8 mouse cellular contexts compared by ENCODE assay signal in genomic region chr19:46707296-46708151, GRCm38 (mm10). TPM values are rescaled to one million over a fixed set of nuclear protein-coding genes. Genes with fewer than 3 reads are reported as not detected.
DNase-seq lines count a peak whose midpoint lies in the region; ATAC-seq lines count a peak whose summit lies in the region.

Gene As3mt (plus strand): TSS chr19:46707458.

- H3K27me3 ChIP-seq in embryonic facial prominence, embryonic 11.5 days (ENCODE audit: control insufficient read depth, insufficient read depth, low read length): no peaks in the 10 kb centered on the region
- no peaks in the 10 kb centered on the region for H3K27me3 ChIP-seq in limb, embryonic 15.5 days
- H3K27me3 ChIP-seq in midbrain, embryonic 15.5 days (replicated peaks): no peaks in the 10 kb centered on the region
- no peaks in the 10 kb centered on the region for H3K27me3 ChIP-seq in splenic B cell, adult 2 months (ENCODE audit: control insufficient read depth, insufficient read depth, low read length, poor library complexity, severe bottlenecking)

- peak; percentile 52 for DNase-seq in right cerebral cortex, adult 18-20 months
- no peak for DNase-seq in right cerebral cortex, adult 2 months (ENCODE audit: low spot score in 2 of 2)
- DNase-seq in embryonic facial prominence, embryonic 11.5 days (ENCODE audit: low spot score): peak; percentile 71
- peak; percentile 77 to 79 for DNase-seq in heart, adult 9 months (ENCODE audit: low spot score in 2 of 2)
- DNase-seq in kidney, adult 8-10 months: peak; percentile 85 to 87
- peak; percentile 30 for DNase-seq in splenic B cell, adult 2 months (ENCODE audit: low read depth, low spot score)

- peak within 1 kb of the TSS; percentile 47 for H3K4me3 ChIP-seq in embryonic facial prominence, embryonic 11.5 days (ENCODE audit: low read depth, low read length)
- peak within 1 kb of the TSS; percentile 45 for H3K4me3 ChIP-seq in limb, embryonic 15.5 days
- peak within 1 kb of the TSS; percentile 40 for H3K4me3 ChIP-seq in midbrain, embryonic 15.5 days

- H3K9ac ChIP-seq in embryonic facial prominence, embryonic 11.5 days (replicated peaks; ENCODE audit: low read length): peak within 1 kb of the TSS; percentile 64
- peak within 1 kb of the TSS; percentile 35 for H3K9ac ChIP-seq in limb, embryonic 15.5 days
- peak within 1 kb of the TSS; percentile 11; the same call in 1 of the 2 replicates for H3K9ac ChIP-seq in midbrain, embryonic 15.5 days

- ATAC-seq in embryonic facial prominence, embryonic 11.5 days (replicated peaks; ENCODE audit: insufficient number of reproducible peaks, low FRiP score, low TSS enrichment, low read depth): peak; percentile 67
- peak; percentile 55 for ATAC-seq in limb, embryonic 15.5 days (ENCODE audit: insufficient number of reproducible peaks, low FRiP score, low TSS enrichment, low read depth)
- peak; percentile 56 for ATAC-seq in midbrain, embryonic 15.5 days (replicated peaks)

- WGBS in embryonic facial prominence, embryonic 11.5 days: 8% methylated on average over 31 of the region's 31 CpGs
- WGBS in limb, embryonic 15.5 days: 4% methylated on average over 31 of the region's 31 CpGs
- 15% methylated on average over 31 of the region's 31 CpGs for WGBS in midbrain, embryonic 15.5 days

- H3K27ac ChIP-seq in embryonic facial prominence, embryonic 11.5 days (replicated peaks; ENCODE audit: low read depth, low read length): no peak within 1 kb of the TSS
- no peak within 1 kb of the TSS for H3K27ac ChIP-seq in limb, embryonic 15.5 days
- H3K27ac ChIP-seq in midbrain, embryonic 15.5 days: 0 out of 2 replicates have a peak within 1 kb of the TSS, but pooled peaks have one; percentile 3

- no peaks in the 10 kb centered on the region for H3K4me1 ChIP-seq in embryonic facial prominence, embryonic 11.5 days (ENCODE audit: control insufficient read depth, insufficient read depth, low read length)
- peaks cover 15% of the 10 kb centered on the region for H3K4me1 ChIP-seq in limb, embryonic 15.5 days
- H3K4me1 ChIP-seq in midbrain, embryonic 15.5 days: peaks cover 3% of the 10 kb centered on the region; the same call in 1 of the 2 replicates

- no peaks in the 10 kb centered on the region for H3K36me3 ChIP-seq in embryonic facial prominence, embryonic 11.5 days (replicated peaks; ENCODE audit: control insufficient read depth, insufficient read depth, low read depth, low read length)
- H3K36me3 ChIP-seq in limb, embryonic 15.5 days: no peaks in the 10 kb centered on the region
- H3K36me3 ChIP-seq in midbrain, embryonic 15.5 days (replicated peaks): no peaks in the 10 kb centered on the region
- no peaks in the 10 kb centered on the region for H3K36me3 ChIP-seq in splenic B cell, adult 2 months (ENCODE audit: control insufficient read depth, insufficient read depth, low read length, poor library complexity, severe bottlenecking)

- no peaks in the 10 kb centered on the region for H3K9me3 ChIP-seq in embryonic facial prominence, embryonic 11.5 days (replicated peaks; ENCODE audit: control insufficient read depth, low read length)
- H3K9me3 ChIP-seq in limb, embryonic 15.5 days: no peaks in the 10 kb centered on the region
- no peaks in the 10 kb centered on the region for H3K9me3 ChIP-seq in midbrain, embryonic 15.5 days

- H3K4me2 ChIP-seq in embryonic facial prominence, embryonic 11.5 days (ENCODE audit: low read depth, low read length): peak within 1 kb of the TSS; percentile 77
- peak within 1 kb of the TSS; percentile 68 for H3K4me2 ChIP-seq in limb, embryonic 15.5 days
- H3K4me2 ChIP-seq in midbrain, embryonic 15.5 days: peak within 1 kb of the TSS; percentile 47

RNA-seq across cellular contexts. Expression of gene As3mt, which starts in this region (rescaled TPM):
- 29.3 and 34.6 TPM in 2 replicates for polyA plus RNA-seq in embryonic facial prominence, embryonic 11.5 days (2014; fragmentation: Nextera tagmentation; extraction: Ambion mirVana)
- 20.6 and 24.1 TPM in 2 replicates for polyA plus RNA-seq in limb, embryonic 15.5 days (2015; fragmentation: Nextera tagmentation; extraction: Ambion mirVana)
- polyA plus RNA-seq in midbrain, embryonic 15.5 days (2015; fragmentation: Nextera tagmentation; extraction: Ambion mirVana): 33.9 and 38.2 TPM in 2 replicates

Comparison
In these comparisons a context has a peak if more than half of its experiments do, and no peak if none do; other contexts are left out.
1. DNase-seq: peak in right cerebral cortex, adult 18-20 months (single experiment), embryonic facial prominence, embryonic 11.5 days (single experiment), heart, adult 9 months (2 of 2), kidney, adult 8-10 months (2 of 2) and splenic B cell, adult 2 months (single experiment); none in right cerebral cortex, adult 2 months (0 of 2).
2. H3K9ac ChIP-seq: peak in every context shown above with its lines; median percentile 64 in embryonic facial prominence, embryonic 11.5 days; 35 in limb, embryonic 15.5 days; 11 in midbrain, embryonic 15.5 days.
3. Peak in every context shown above with its lines, with median percentiles within 50 percentile points of each other: ATAC-seq, H3K4me2 ChIP-seq and H3K4me3 ChIP-seq.